Mouse (Mus musculus) Muller cell, postnatal 12 days (primary cell): ENCODE measurements around the gene Fam189a1.

Source experiments
- DNase-seq: peaks from one replicate; pipeline ENCODE4 v3.0.0-alpha.2; 2015; ENCODE audit errors: inconsistent ontology term

Fam189a1 gene

DNA sequence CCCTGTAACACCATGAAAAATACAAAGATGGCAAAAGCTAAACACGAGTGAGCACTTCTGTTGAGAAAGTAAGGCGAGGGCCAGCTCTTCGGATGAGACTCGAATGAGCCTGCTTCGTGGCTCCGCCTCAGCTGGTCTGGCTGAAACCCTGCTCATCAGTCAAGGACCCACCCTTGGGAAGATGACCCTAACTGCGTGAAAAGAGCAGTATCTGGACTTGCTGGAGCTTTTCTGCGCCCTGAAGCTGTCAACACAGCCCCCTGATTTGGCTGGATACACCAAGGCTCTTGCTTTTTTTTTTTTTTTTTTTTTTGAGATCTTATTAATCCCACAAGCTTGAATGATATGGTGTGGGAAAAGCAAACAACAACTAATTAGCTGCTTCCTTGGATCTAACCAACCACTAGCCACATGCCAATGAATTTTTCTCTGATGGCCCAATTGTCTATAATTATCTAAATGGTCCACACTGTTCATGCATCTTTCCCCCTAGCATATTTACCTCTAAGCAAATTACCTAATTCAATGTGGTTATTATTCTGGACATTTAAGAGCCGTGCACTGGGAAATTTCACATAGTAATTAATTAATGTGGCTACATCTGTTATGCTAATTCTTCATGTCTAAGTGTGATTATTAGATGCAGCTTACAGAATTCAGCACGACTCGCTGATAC, 272.0 kb downstream of the Fam189a1 start:
- DNase-seq = peak; percentile 62

DNA sequence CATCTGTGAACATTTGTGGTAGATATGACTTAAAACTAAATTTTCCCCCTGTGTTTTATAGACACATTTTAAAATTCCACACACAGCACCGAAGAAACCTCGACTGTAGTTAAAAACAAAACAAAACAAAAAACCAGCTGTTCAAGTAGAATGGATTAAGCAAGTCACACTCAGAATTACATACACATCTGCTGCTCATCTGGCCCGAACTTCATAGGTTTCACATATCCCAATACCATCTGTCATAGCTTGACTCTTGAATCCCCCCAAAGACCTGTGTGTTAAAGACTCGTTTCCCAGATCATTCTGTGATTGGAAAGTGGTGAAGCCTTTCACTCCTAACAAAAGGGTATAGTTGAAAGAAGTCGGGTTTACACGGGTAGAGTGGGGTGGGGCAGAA, 274.1 kb downstream of the Fam189a1 start:
- DNase-seq = no peak

DNA sequence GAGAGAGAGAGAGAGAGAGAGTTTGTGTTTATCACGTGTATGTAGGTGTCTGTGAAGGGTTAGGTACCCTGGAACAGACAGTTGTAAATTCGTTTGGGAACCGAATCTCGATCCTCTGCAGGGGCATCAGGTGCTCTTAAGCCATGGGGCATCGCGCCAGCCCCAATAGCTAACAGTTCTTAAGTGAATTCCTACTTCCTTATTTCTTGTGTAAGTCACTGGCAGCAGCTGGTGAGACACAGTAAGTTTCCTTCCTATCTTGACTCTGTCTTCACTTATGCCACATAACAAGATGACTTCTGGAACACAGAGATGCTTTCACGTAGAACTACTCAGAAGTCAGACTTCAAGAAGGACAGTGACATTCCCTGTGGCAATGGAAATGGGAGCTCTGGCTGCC, 275.0 kb downstream of the Fam189a1 start:
- DNase-seq = no peak

DNA sequence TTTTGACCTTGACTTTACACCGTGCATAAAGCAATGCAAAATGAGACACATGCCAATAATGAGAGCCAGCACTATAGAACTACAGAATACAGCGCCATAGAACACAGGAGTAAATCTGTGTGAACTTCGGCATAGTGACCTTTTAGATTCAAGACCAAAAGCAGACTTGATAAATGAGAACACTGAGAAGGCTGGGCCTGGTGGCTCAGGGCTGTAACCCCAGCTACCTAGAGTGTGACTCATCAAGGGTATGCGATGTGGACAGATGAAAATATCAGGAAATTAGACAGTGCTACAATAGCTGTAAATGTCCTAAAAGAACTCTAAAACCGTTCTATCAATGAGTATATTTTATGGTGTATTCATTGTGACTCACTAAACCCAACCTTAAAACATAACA, 276.0 kb downstream of the Fam189a1 start:
- no peak for DNase-seq

DNA sequence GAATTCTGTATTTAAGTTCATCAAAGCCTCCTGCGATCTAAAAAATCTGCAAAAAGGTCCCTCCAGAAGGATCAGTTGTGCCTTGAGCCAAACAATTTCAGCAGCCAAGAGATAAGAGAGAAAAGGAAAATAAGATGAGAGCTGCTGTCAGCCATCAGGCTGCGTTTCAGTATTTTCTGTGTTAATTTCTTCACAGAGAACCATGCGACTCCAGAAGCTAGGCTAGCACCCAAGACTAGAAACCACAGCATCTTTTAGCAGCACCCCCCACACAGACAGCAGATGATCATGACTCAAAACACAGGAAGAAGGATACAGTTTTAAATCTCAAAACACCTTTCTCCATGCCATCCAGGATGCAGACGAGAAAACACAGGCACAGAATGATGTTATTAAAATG, 281.4 kb downstream of the Fam189a1 start:
- no peak for DNase-seq

DNA sequence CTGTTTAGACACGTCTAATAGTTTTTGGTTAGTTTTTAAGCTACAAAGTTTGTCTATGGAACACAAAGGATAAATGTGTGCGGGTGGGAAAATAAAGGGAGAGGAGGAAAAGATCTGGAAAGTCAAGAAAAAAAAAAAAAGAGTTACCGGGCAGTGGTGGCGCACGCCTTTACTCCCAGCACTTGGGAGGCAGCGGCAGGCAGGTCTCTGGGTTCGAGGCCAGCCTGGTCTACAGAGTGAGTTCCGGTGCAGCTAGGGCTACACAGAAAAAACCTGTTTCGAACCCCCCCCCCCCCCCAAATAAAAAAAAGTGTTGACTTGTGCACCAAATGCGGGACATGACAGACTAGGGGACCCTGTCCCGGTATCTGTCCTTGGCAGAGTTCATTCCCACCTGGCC, 283.1 kb downstream of the Fam189a1 start:
- DNase-seq = no peak

DNA sequence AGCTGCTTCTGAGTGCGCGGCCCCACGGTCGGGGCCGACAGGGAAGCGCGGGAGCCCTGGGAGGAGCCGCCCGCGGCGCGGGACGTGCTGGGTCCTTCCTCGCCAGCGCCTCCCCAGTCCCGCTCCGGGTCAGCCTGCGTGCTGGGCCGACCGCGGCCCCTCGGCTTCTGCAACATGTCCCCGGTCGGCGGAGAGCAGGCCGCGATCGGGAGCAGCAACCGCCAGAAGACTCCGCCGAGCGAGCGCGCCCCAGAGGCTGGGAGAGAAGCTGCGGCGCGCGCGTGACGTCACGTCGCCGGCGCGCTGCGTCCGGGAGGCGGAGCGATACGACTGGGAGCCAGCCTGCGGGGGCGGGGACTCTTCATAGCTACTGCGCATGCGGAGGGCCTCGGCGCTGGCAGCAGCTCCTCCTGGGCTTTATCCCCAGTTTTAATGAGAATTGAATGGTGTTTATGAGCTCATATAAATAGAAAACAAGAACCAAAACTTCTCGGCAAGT, 283.6 kb downstream of the Fam189a1 start, which contains the start of gene Nsmce3:
Gene Nsmce3 (minus strand): TSS at position 255 of the 499 bp plus-strand sequence.
- DNase-seq = peak; percentile 98

DNA sequence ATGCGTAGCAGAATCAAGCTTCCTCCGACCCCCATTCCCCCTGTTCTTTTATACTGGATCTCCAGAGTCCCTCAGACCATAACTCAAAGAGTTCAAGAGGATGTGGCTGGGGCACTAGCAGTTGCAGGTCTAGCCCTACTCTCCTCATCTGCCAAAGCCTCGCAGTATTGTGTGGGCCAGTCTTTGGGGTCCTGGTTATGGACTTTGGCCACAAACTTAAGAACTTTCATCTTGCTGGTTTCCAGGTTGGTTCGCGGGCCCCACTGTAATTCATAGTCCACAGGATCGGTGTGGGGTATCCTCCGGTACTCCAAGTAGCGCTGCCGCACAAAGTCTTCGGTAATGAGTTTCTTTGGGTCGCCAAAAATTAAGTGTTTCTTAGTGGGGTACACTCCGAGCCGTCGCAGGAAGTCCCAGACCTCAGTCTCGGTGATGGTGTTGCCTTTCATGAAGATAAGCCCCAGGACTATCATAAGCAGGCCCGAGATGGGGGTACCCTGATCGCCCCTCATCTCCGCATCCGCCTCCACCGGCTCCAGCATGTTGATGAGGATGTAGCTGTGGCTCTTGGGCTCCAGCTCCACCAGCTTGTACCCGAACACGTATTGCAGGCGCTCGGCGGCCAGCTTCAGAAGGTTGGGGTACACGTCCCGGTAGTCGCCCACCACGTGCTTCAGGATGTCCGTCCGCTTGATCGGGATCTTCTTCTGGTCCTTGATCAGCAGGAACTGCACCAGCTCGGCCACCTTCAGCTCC, 284.2 kb downstream of the Fam189a1 start:
- peak; percentile 11 for DNase-seq

DNA sequence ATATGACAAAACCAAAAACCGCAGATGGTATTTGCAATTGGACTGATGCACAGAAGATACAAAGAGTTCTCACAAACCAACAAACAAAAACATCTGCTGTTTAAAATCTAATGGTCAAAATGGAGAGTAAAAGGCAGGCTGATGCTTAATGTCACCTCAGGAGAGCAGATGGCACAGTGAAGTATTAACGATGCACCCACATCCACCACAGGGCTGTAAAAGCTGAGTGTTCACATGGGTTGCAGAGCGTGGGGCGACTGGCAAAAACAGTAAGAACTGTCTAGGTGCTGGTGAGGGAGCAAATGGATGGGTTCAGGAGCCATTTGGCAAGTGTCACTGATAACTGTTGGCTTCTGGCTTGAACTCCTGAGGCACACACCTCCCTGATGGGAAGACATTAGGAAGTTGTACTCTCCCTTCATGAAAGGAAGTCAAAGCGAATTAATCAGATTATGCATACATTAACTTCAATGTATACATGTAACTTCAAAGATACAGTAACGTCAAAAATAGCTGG, 286.8 kb downstream of the Fam189a1 start:
- no peak for DNase-seq

DNA sequence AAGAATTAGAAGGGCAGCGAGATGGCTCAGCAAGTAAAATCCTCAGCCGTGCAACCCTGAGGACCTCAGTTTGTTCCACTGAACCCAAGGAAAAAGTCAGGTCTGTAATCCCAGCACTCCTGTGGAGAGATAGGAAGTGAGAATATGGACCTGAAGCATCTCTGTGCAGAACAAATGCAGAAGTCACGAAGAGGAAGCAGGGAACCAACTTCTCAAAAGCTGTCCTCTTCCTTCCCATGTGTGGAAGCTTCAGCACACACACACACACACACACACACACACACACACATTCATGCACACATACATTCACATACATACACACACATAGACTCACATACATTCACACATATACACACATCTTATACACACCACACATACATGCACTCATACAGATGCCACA, 292.8 kb downstream of the Fam189a1 start:
- DNase-seq = no peak

DNA sequence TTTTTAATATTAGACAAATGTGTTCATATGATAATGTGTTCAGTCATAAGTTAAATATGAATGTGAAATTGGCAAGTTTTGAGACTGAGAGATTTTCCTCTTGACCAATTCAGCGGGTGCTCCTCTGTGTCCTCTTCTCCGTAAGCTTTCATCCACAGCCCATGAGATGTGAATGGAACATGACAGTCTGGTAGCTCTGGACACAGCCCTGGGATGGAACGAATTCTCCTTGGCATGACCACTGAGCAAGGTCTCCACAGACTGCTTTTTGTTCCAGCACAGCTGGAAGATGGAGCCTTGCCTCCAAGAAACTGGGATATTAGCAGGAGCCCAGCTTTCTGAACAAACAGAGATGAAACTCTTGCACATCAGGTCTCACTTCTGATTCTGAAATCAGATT, 293.4 kb downstream of the Fam189a1 start:
- no peak for DNase-seq

DNA sequence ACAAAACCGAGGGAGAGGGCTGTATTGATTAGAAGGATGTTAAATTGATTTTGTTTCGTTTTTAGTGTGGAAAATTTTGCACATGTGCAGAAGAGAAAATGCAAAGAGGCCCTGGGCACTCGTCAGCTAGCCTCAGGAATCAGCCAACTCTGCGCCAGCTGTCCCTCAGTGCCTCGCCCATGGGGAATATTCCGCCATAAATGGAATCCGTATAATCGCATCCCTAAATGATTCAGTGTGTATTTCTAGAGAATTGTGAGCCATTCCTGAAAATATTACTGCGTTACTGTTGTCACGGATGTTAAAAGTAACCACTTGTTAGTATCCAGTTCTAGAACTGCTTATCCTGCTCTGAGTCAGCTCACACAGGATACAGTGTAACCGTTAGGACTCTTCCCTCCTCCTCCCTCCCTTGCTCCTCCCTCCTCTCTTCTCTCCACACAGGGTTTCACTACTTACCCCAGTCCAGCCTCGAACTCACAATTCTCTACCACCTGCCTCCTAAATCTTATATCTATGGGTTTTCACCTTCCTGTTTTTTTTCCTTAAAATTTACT, 299.8 kb downstream of the Fam189a1 start:
- no peak for DNase-seq

DNA sequence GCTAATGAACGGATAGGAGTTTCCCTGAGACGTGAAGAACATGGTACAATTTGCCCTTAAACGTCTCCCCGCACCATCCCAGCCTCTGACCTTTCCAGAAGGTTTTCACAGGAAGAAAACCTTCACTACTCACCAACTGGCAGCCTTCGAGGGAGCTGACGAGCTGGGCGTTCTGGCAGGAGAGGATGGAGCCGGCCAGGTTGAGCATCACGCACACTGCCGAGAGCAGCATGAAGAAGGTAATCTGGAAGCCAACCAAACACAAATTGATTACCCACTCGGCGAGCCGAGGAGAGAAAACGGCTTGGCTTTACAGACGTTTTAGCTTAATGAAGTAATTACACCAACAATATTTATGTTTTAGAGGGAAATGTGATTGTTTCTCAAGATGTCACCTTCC, 300.4 kb downstream of the Fam189a1 start:
- no peak for DNase-seq

DNA sequence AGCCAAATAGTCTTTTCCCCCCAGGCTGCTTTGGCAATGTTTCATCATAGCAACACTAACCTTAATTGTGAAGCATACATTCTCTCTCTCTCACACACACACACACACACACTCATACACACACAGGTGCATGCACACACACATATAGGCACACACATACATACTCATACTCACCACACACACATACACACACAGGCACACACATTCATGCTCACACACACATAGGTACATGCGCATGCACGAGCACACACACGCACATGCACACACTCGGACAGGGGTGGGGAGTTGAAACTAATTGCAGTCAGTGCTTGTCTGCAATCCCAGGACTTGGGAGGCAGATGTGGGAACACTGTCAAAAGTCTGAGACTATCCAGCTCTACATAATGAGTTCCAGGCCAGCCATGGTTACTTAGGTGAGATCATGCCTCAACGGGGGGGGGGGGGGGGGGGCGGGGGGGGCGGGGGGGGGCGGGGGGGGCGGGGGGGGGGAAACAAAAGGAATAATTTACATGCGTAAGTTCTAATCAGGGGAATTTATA, 300.9 kb downstream of the Fam189a1 start:
- no peak for DNase-seq

DNA sequence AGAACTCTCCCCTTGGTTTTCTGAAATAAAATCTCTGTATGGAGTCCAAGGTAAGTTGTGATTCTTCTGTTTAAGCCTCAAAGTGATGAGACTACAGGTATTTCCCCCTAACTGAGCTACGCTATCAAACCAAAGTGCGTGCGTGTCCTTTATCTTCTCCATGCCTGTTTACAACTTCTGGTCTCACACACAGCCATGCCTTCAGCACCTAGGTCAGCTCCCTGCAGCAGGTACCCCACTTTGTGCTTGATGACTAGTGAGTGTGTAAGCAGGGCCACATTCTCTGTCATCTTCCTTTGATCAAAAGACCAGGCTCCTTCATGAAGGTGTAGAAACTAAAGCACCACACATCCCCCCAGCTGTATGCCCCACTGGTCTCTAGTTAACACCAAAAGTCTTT, 305.6 kb downstream of the Fam189a1 start:
- no peak for DNase-seq

DNA sequence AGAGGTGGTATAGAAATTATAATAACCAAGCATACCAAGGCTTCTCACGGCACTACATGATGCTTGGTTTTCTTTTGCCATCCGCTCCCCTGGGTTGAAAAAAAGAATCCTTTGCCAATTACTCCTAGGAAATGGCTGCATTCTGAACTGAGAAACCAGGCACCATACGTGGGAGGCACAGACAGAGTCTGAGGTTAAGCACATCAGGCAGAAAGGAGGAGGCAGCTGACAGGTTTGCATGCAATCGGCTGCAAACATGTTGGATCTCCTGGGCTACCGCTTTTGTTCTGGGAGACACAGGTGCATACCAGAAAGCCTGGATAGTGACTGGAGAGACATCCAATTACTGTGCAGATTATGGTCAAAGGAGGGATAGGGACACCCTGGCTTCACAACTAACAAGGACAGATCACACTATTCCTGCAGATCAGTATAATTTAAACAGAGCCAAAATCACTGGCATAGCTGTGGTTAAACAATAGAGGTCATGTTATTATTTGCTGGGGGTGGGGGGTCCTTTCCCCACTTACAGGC, 308.9 kb downstream of the Fam189a1 start:
- no peak for DNase-seq

DNA sequence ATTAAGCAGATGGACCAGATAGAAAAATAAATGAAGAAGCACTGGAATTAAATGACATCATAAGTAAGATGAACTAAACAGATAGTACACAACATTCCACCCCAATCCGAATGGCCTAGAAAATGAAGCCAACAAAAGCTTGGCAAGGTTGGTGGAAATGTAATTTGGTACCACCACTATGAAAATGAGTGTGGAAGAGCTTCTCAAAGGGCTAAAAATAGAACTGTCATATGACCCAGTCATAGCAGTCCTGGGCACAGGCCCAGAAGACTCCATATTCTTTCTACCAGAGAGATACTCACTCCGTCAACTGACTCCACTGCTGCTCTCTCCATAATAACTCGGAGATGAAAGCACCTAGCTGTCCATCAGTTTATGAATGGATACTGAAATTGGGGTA, 310.3 kb downstream of the Fam189a1 start:
- peak; percentile 71 for DNase-seq

DNA sequence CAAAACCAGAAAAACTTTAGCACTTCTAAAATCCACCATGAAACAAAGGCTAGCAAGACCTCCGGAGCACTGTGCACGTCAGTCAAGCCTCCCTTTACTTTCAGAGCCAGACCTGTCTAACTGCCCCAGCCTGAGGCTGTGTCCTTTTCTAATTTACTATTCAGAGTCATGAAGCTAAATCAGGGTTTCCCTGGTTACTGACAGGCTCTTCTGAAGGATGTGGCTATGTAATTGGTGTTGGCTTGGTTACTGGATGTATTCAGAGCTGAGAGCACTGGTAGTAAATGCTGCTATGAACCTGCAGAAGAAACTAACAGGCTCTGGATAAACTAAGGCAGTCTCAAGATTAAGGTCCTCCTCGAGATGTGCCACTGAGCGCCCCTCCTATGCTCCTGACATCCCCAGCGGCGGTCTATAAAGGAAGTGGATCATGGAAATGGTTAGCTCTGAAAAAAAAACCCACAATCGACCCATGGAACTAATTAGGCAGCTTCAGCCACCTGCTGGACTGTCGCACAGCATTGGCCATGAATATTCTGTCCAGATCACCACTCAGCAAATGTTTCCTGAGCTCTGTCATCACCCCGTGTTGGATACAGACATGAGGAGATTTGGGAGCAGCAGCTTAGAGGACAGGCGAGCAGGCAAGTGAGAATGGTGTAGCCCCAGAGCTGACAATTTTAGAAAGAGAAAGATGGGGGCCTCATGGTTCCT, 315.3 kb downstream of the Fam189a1 start:
- DNase-seq = peak; percentile 2

DNA sequence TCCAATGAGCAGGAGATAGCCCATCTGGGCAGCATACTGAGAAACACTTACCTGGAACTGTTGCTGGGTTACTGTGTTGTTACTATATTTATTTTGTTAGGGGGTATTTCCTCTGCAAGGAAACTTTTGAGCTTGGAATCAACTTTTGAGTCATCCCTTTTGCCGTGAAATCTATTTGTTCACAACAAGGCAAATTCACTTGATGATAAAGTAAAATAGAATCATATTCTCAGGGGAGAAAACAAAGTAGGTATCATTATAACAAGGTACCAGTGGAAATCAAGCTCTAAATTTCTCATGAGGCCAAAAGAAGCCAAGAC, 315.8 kb downstream of the Fam189a1 start:
- no peak for DNase-seq

DNA sequence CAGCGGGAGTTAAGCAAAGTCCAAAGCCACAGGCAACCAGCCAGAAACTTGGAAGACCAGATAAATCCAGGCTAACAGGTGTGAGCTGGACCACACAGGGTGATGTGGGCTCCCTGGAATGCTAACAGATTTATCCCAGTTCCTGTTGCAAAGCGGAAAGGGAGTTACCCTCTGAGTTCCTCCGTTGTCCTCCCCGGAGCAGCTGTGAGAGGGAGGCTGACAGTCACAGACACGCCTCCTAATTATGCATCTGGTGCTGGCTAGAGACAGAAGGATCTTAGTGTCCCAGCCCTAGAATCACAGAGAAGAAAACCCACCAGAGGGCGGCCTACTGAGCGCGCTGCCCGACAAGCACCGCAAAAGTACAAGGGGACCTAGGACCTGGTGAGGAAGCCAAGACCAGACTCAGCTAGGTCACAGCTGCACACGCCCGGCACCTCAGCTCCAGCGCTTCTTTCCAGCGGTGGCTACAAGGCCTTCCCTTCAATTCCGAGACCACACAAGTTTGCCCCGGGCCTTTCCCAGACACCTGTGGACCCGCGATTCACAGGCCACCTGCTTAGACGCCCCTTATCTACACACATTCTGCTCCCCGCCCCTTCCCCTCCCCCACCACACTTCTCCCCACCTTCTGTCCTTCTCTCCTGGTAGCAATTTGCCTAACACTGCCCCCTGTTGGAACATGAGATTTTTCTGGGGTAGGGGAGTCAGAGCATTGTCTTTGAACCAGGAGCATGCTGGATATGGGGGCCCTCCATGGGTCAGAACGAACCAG, 316.4 kb downstream of the Fam189a1 start:
- peak; percentile 76 for DNase-seq

DNA sequence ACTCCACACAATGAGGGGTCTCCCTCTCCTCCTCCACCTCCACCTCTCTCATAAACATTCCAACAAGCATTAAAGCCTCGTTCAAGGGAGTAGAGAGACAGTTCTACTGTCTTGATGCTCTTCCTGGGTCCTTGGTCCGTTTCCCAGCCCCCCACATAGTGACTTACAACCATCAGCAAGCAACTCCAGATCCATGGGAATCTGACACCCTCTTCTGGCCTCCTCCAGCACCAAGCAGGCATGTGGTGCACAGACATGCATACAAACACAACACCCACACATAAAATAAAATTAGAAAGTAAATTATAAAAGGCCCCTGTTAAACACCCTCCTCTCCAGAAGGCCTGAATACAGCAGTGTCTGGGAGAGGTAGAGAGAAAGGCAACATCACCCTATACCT, 317.1 kb downstream of the Fam189a1 start:
- no peak for DNase-seq
